Mouse (Mus musculus) lung, postnatal 25 days (tissue): ENCODE data around the gene Zfp784.
"Not testable (repeated sequence)": the region's sequence is repeated elsewhere in the genome, so short reads cannot be mapped to it uniquely, and the experiment has no call there.

ENCODE experiments used
- DNase-seq: peaks from one replicate; pipeline ENCODE4 v3.0.0; 2022; ENCODE audit warnings: low spot score

Zfp784 gene

DNA sequence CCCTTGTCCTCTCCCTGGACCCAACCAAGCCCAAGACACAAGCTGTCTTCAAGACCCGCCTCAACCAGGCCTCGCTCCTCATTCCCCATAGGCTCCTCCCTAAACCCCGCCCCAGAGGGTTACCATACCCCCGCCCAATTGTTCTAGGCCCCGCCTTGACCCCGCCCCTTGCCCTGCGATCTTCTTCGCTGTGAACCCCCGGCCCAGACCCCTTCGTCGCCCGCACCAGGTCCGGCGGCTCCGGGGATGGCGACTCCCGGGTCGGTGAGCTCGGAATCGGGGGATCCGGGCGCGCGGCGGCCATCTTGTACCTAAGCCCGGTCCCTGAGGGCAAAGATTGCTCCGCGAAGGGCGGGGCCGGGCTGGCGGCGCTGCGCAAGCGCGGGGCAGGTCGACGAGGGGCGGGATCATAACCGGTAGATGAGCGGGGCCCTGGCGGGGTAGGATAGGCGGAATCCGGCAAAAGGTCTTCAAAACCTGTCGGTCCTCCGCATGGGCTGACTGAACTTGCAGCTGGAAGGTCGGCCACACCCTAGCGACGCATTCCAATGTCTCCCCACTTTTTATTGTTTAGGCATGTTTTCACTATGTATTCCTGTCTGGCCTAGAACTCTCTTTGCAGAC is at the start of gene Zfp784:
TSS of gene Zfp784 (minus strand) at position 338 of the 624 bp plus-strand sequence.
- peak; percentile 95 for DNase-seq

DNA sequence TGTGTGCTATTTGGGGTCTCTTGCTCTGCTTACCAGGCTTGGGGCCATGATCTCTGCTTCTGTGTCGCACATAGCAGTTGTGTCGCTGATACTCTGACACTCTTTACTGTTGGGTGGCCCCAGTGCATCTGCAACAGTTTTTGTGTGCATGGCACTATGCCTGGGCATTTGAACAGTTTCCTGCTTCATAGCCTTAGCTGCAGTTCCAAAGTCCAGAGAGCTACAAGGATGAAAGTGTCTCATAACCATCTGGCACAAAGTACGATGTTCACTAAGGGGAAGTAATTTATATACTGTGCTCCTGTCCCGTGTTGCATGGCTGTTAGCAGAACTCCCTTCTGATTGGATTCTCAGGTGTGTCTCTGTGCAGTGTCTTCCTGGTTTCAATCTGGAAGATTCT is 49.6 kb upstream of the Zfp784 start:
- no peak for DNase-seq

DNA sequence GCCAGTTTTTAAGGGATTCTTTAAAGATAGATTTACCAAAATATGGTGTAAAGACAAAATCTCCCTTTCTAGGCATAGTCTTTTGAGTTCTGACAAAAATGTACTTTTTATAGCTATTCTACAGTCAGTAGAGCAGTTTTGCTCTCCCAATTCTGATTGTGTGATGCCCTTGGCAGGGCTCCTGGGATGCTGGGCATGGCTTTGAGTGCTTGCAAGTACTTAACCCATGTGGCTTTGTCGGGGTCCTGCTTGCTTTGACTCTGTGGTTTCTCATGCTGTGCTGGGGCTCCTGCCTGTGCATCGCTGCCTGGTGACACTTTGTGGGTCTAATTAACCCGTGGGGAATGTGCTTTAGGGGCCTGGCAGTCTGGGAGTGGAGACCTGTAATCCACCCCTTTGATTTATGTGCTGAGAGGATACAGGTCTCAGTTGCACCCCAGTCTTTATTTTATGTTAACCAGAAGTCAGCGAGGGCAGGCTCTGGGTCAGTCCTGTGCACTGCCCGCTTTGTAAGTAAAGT is 48.7 kb upstream of the Zfp784 start:
- DNase-seq: no peak

DNA sequence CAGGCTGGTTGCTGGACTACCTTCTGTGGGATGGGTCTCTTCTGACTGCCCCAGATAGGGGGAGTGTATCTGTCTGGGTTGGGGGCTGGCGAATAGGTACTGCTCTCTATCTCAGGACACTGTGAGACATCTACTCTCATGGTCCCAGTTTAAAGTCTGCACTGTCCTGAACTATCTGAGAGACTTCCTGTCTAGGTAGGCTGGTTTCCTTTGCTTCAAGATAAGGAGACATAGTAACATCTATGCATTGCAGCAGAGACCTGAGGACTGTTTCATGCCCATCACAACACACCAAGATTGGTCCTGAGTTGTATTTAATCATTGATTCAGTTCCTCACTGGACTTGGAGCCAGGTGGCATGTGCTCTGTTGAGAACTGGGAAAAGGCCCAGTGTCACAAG is 47.3 kb upstream of the Zfp784 start:
- DNase-seq: no peak

DNA sequence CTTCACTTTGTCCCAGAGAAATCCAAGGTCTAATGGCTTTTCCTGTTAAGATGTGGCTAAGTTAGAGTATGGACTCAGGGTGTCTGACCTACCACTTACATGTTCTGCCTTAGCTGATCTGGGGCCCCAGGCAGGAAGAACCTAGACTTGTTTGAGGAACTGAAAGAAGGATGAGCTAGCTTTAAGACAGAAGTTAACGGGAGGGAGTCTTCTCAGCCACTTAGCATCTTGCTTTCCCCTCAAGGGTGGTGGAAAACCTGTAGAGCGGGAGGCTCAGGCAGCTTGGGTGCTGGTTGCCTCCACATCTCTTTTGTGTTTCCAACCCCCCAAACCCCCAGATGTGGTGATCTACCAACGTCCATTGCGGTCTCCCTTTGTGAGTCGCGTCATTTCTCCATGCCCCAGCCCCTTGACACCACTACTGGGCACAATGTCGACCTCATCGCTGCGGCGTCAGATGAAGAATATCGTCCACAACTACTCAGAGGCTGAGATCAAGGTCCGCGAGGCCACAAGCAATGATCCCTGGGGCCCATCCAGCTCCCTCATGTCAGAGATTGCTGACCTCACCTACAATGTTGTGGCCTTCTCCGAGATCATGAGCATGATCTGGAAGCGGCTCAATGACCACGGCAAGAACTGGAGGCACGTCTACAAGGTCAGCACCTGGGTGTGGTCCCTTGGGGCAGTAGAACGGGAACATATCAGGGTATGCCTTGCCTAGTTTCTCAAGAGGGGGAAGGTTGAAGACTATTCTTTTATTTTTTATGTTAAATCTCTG is 45.3 kb upstream of the Zfp784 start:
- peak; percentile 34 for DNase-seq

GRCm38 (mm10) chr7:5081939-5082338 is 43.7 kb upstream of the Zfp784 start:
- DNase-seq: no peak

GRCm38 (mm10) chr7:5081241-5081640 is 43.0 kb upstream of the Zfp784 start:
- no peak for DNase-seq

- DNase-seq: no peak
Observed at GRCm38 (mm10) chr7:5080815-5081214, 42.6 kb upstream of the Zfp784 start.

DNA sequence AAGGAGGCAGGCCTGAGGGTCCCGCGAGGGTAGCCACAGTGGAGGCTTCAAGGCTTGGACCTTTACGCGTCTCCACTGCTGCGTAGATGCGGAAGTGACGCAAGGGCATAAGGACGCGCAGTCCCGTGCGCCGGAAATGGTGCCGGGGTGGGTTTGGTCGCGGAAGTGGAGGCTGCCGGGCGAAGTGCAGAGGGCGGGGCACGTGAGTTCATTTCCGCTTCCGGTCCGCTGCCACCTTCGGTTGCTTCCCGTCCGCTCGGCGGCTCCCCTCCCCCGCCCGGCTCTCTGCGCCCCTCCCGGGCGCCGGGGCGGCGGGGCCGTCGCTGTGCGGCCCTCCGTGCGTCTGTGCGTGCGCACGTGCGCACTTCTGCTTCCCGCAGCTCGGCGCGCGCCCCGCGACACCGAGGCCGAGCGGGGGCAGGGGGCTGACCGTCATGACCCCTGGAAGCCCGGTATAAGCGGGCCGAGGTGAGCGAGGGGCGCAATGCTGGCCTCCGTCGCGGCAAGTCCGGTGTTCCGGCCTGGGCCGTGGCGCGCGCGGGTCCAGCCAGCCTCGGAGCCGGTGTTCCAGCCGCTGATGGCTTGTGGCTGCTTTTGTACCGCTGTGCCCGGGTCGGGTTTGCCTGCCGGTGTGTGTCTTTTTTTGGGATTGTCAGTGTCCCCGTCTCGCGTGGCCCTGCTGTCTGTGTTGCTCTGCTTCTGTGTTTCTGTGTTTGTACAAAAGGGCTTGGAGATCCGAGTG is 41.9 kb upstream of the Zfp784 start, which contains the start of gene Epn1:
TSS of gene Epn1 (plus strand) at position 226 of the 742 bp plus-strand sequence.
- peak; percentile 97 for DNase-seq

DNA sequence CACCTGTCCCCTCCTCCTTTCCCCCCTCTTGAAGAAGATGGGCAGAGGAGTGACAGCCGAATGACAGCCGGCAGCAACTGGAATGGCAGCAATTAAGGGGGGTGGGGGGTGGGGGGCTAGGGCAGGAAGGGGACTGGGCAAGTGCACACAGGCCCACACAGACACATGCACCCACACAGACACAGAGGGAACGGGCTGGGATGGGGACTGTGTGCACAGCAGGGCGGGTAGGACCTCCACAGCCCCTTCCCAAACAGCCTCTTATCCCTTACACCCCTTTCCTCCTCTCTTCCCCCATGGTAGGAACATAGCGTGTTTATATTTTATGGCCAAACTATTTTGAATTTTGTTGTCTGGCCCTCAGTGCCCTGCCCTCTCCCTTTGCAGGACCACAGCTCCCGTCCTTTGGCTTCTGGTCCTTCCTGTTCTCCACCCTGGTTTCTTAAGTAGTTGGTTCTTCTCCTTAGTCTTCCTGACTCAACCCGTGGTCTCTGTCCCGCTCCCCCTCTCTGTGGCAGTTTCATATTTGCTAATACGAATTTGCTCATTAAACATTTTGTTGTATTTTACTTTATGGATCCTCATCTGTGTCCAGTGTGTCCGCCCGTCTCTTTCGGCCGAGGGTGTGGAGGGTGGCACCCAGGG is 41.2 kb upstream of the Zfp784 start:
- not testable (repeated sequence) for DNase-seq

GRCm38 (mm10) chr7:5076931-5077330 is 38.7 kb upstream of the Zfp784 start:
- DNase-seq: no peak

GRCm38 (mm10) chr7:5074984-5075383 is 36.7 kb upstream of the Zfp784 start:
- DNase-seq: no peak

- no peak for DNase-seq
Observed at GRCm38 (mm10) chr7:5073586-5073985, 35.3 kb upstream of the Zfp784 start.

GRCm38 (mm10) chr7:5064886-5065285 is 26.6 kb upstream of the Zfp784 start:
- no peak for DNase-seq

DNA sequence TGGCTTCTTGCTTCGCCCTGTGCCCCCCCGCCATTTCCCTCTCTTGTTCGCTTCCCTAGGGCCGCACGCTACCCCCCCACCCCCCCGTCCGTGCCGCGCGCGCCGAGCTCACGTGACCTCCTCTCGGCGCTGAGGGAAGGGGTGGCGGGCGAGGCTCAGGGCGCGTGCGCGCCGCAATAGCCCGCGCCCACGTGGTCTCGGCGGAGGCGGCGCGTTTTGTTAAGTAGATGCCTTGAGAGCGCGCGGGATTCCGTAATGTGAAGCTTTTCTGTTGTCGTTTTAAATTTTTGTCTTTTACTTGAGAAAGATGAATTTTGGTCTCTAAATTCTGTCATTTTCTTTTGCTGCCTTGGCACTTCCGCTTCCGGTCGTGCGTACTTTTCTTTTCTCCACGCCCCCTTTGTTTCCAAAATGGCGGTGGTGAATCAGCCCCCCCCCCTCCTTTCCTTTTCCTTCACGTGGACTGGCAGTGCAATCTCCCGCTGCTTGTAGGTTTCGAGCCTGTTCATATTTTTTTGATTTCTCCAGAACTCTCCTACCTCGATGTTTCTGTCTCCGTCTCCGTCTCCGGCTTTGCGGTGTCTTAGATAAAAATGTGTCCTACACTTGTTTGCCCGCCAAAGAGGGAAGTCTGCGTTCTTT is 24.2 kb upstream of the Zfp784 start:
- DNase-seq: peak; percentile 65

GRCm38 (mm10) chr7:5061774-5062359 is 23.6 kb upstream of the Zfp784 start, which contains the start of gene U2af2:
TSS of gene U2af2 (plus strand) at chr7:5062143.
- peak; percentile 92 for DNase-seq

GRCm38 (mm10) chr7:5060944-5061773 is 22.9 kb upstream of the Zfp784 start:
- DNase-seq: peak; percentile 98

- peak; percentile 80 for DNase-seq
Observed at GRCm38 (mm10) chr7:5060239-5060731, 22.0 kb upstream of the Zfp784 start.

DNA sequence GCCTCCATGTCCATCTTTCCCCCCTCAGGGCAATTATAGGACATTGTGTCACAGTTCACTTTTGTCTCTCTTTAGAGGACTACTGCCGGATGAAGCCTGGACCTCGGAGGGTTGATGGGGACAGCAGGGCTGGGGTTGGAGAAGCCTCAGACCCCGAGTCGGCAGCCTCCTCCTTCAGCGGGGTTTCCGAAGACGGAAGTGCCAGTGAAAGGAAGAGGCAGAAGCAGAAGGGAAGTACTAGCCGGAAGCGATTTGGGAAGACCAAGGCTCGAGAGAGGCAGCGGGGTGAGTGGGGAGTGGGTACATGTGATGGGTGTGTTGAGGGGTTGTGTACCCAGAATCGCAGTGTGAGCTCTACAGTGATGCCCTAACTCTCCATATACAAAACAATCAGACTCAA is 21.2 kb upstream of the Zfp784 start:
- no peak for DNase-seq

GRCm38 (mm10) chr7:5058631-5059030 is 20.4 kb upstream of the Zfp784 start:
- DNase-seq: no peak
